Mouse (Mus musculus) lung, embryonic 14.5 days (tissue): ENCODE results near the gene Thada. TPM values are rescaled to one million over a fixed set of nuclear protein-coding genes. Genes with fewer than 3 reads are reported as not detected.

Source experiments
- ATAC-seq: fragments of 200-750 bp; cut with Nextera tagmentation; 2 replicates; pipeline ENCODE4 v1.8.0; 2017; ENCODE audit warnings: mild to moderate bottlenecking, moderate TSS enrichment, moderate library complexity; ENCODE audit not compliant: insufficient read depth
- DNase-seq: peaks from one replicate; pipeline ENCODE4 v3.0.0-alpha.2; 2015
- H3K27ac ChIP-seq: fragments of 300-500 bp; sonication (generic); 2 replicates; pipeline ENCODE4 v1.5.1; 2014; ENCODE audit warnings: low read depth, mild to moderate bottlenecking, moderate library complexity
- H3K27me3 ChIP-seq: fragments of 300-500 bp; sonication (generic); 2 replicates; pipeline ENCODE4 v1.6.1; 2014; ENCODE audit warnings: low read length, control low read depth; ENCODE audit not compliant: insufficient read depth
- H3K36me3 ChIP-seq: fragments of 300-500 bp; sonication (generic); 2 replicates; pipeline ENCODE4 v1.6.1; 2014; ENCODE audit warnings: control low read depth; ENCODE audit not compliant: insufficient read depth
- H3K4me1 ChIP-seq: fragments of 300-500 bp; sonication (generic); 2 replicates; pipeline ENCODE4 v1.6.1; 2014; ENCODE audit warnings: antibody characterized with exemption, control low read depth; ENCODE audit not compliant: insufficient read depth
- H3K4me2 ChIP-seq: fragments of 300-500 bp; sonication (generic); 2 replicates; pipeline ENCODE4 v1.6.1; 2014; ENCODE audit warnings: mild to moderate bottlenecking
- H3K4me3 ChIP-seq: fragments of 300-500 bp; sonication (generic); 2 replicates; pipeline ENCODE4 v1.5.1; 2014; ENCODE audit warnings: low read depth, low read length
- H3K9ac ChIP-seq: fragments of 300-500 bp; sonication (generic); 2 replicates; pipeline ENCODE4 v1.6.1; 2014
- H3K9me3 ChIP-seq: fragments of 300-500 bp; sonication (generic); 2 replicates; pipeline ENCODE4 v1.6.1; 2016; ENCODE audit warnings: low read depth, low read length, control low read depth
- CTCF ChIP-seq: IDR thresholded peaks from 2 replicates; pipeline ENCODE4 v1.5.1; 2016; ENCODE audit warnings: antibody characterized with exemption, low read depth
- WGBS: fragments of 180-500 bp; shearing (Covaris S2); extraction: QIAGEN DNeasy Blood & Tissue Kit; methylation state at CpG from one replicate; pipeline ENCODE4 v1.1.7; 2014; 5-methylcytosine and 5-hydroxymethylcytosine counted together
- polyA plus RNA-seq: library from polyadenylated mRNA; unstranded; fragments of >200 nt; fragmentation: Nextera tagmentation; extraction: Ambion mirVana; gene quantifications from 2 replicates; pipeline ENCODE4 v1.2.1, GENCODE M21; 2014

Gene Thada
- polyA plus RNA-seq, 1 experiment from 2014 or later: 14.5 TPM

GRCm38 (mm10) chr17:84141691-84142090 lies 324.3 kb downstream of the Thada start:
- Histone ChIP-seq H3K27me3 (no peaks in the 10 kb centered on the region), H3K27ac (peak overlapping the region; percentile 78), H3K4me2 (no peak overlapping the region), H3K9me3 (no peaks in the 10 kb centered on the region), H3K9ac (no peak overlapping the region), H3K4me1 (peaks cover 33% of the 10 kb centered on the region), H3K36me3 (no peaks in the 10 kb centered on the region), H3K4me3 (no peak overlapping the region)
- 63% methylated on average over 6 of the region's 6 CpGs for WGBS
- peak; percentile 63 for DNase-seq
- peak; percentile 46; the same call in 1 of the 2 replicates for ATAC-seq
- no peak for TF ChIP-seq CTCF

- peak; percentile 44; the same call in 1 of the 2 replicates for ATAC-seq
- no peak for TF ChIP-seq CTCF
- Histone ChIP-seq H3K4me2 (no peak overlapping the region), H3K9me3 (no peaks in the 10 kb centered on the region), H3K4me1 (peaks cover 27% of the 10 kb centered on the region), H3K27ac (peak overlapping the region; percentile 78), H3K36me3 (no peaks in the 10 kb centered on the region), H3K4me3 (no peak overlapping the region), H3K9ac (no peak overlapping the region), H3K27me3 (no peaks in the 10 kb centered on the region)
- DNase-seq: peak; percentile 72
- 35% methylated on average over 10 of the region's 10 CpGs for WGBS
These were observed 325.0 kb downstream of the Thada start for GRCm38 (mm10) chr17:84140822-84141507.

Other genes starting within 250 kb of the Thada start
- gene Plekhh2, start 45.7 kb upstream of the Thada start, polyA plus RNA-seq: 11.1 and 13.0 TPM in 2 replicates
- 33.8 and 36.5 TPM in 2 replicates for gene Dync2li1, start 160.3 kb upstream of the Thada start, polyA plus RNA-seq
- gene Abcg8, start 210.1 kb upstream of the Thada start, polyA plus RNA-seq: 0.05 and 0.11 TPM in 2 replicates
- 0.57 and 0.70 TPM in 2 replicates for gene Abcg5, start 216.8 kb upstream of the Thada start, polyA plus RNA-seq